Mouse (Mus musculus) forebrain, embryonic 12.5 days (tissue): ENCODE data around the gene Tex19.2. TPM values are rescaled to one million over a fixed set of nuclear protein-coding genes. Genes with fewer than 3 reads are reported as not detected.

Experiments used
- ATAC-seq: fragments of 200-750 bp; cut with Nextera tagmentation; 2 replicates; pipeline ENCODE4 v1.8.0; 2017; ENCODE audit warnings: moderate TSS enrichment; ENCODE audit not compliant: low FRiP score
- H3K27ac ChIP-seq: fragments of 300-500 bp; sonication (generic); 2 replicates; pipeline ENCODE4 v1.5.1; 2016; ENCODE audit warnings: mild to moderate bottlenecking
- H3K27me3 ChIP-seq: fragments of 300-500 bp; sonication (generic); 2 replicates; pipeline ENCODE4 v1.6.1; 2016; ENCODE audit warnings: mild to moderate bottlenecking
- H3K36me3 ChIP-seq: fragments of 300-500 bp; sonication (generic); replicated peaks from 2 replicates; pipeline ENCODE4 v1.6.1; 2016; ENCODE audit warnings: mild to moderate bottlenecking
- H3K4me1 ChIP-seq: fragments of 300-500 bp; sonication (generic); 2 replicates; pipeline ENCODE4 v1.6.1; 2016
- H3K4me2 ChIP-seq: fragments of 300-500 bp; sonication (generic); 2 replicates; pipeline ENCODE4 v1.6.1; 2016; ENCODE audit warnings: mild to moderate bottlenecking, moderate library complexity
- H3K4me3 ChIP-seq: fragments of 300-500 bp; sonication (generic); replicated peaks from 2 replicates; pipeline ENCODE4 v1.5.1; 2016; ENCODE audit warnings: mild to moderate bottlenecking
- H3K9ac ChIP-seq: fragments of 300-500 bp; sonication (generic); 2 replicates; pipeline ENCODE4 v1.6.1; 2016; ENCODE audit warnings: mild to moderate bottlenecking
- H3K9me3 ChIP-seq: fragments of 300-500 bp; sonication (generic); 2 replicates; pipeline ENCODE4 v1.6.1; 2016
- WGBS: fragments of 180-500 bp; shearing (Covaris S2); methylation state at CpG from one replicate; pipeline ENCODE4 v1.1.7; 2016; 5-methylcytosine and 5-hydroxymethylcytosine counted together
- polyA plus RNA-seq: library from polyadenylated mRNA; unstranded; fragments of >200 nt; fragmentation: Nextera tagmentation; extraction: Ambion mirVana; gene quantifications from 2 replicates; pipeline ENCODE4 v1.2.1, GENCODE M21; 2016

The Tex19.2 gene
- polyA plus RNA-seq, 1 experiment from 2014 or later: not detected

GRCm38 (mm10) chr11:121129616-121130015 is 11.1 kb upstream of the Tex19.2 start:
- H3K4me2 ChIP-seq: no peak overlapping the region
- no peaks in the 10 kb centered on the region for H3K36me3 ChIP-seq
- H3K4me1 ChIP-seq: no peaks in the 10 kb centered on the region
- no peak overlapping the region for H3K27ac ChIP-seq
- no peaks in the 10 kb centered on the region for H3K27me3 ChIP-seq
- WGBS: 85% methylated on average over 1 of the region's 1 CpGs
- no peak for ATAC-seq
- H3K9me3 ChIP-seq: no peaks in the 10 kb centered on the region
- no peak overlapping the region for H3K4me3 ChIP-seq
- H3K9ac ChIP-seq: no peak overlapping the region

- Histone ChIP-seq H3K9ac (no peak overlapping the region), H3K27ac (no peak overlapping the region), H3K4me1 (no peaks in the 10 kb centered on the region), H3K4me2 (no peak overlapping the region), H3K27me3 (no peaks in the 10 kb centered on the region), H3K36me3 (no peaks in the 10 kb centered on the region), H3K4me3 (no peak overlapping the region), H3K9me3 (no peaks in the 10 kb centered on the region)
- 99% methylated on average over 3 of the region's 3 CpGs for WGBS
- ATAC-seq: no peak
These were observed 9.0 kb upstream of the Tex19.2 start for GRCm38 (mm10) chr11:121127441-121127840.

GRCm38 (mm10) chr11:121126395-121126794 is 7.9 kb upstream of the Tex19.2 start:
- ATAC-seq: no peak
- no peak overlapping the region for H3K4me2 ChIP-seq
- H3K36me3 ChIP-seq: no peaks in the 10 kb centered on the region
- H3K9me3 ChIP-seq: no peaks in the 10 kb centered on the region
- H3K27me3 ChIP-seq: no peaks in the 10 kb centered on the region
- WGBS: 82% methylated on average over 1 of the region's 1 CpGs
- no peak overlapping the region for H3K9ac ChIP-seq
- H3K4me3 ChIP-seq: no peak overlapping the region
- H3K4me1 ChIP-seq: no peaks in the 10 kb centered on the region
- no peak overlapping the region for H3K27ac ChIP-seq

GRCm38 (mm10) chr11:121125522-121126172 is 7.2 kb upstream of the Tex19.2 start:
- 89% methylated on average over 3 of the region's 3 CpGs for WGBS
- no peak for ATAC-seq

GRCm38 (mm10) chr11:121123438-121123837 is 5.0 kb upstream of the Tex19.2 start:
- Histone ChIP-seq H3K9me3 (no peaks in the 10 kb centered on the region), H3K4me3 (no peak overlapping the region), H3K27me3 (no peaks in the 10 kb centered on the region), H3K4me1 (peaks cover 3% of the 10 kb centered on the region; the same call in 1 of the 2 replicates), H3K36me3 (no peaks in the 10 kb centered on the region), H3K27ac (no peak overlapping the region), H3K9ac (no peak overlapping the region), H3K4me2 (no peak overlapping the region)
- WGBS: 88% methylated on average over 4 of the region's 4 CpGs
- ATAC-seq: no peak

More at GRCm38 (mm10) chr11:121125522-121126172, 7.2 kb upstream of the Tex19.2 start:
- H3K9me3 ChIP-seq: no peaks in the 10 kb centered on the region
- H3K4me1 ChIP-seq: no peaks in the 10 kb centered on the region
- H3K36me3 ChIP-seq: no peaks in the 10 kb centered on the region
- H3K9ac ChIP-seq: no peak overlapping the region
- H3K4me3 ChIP-seq: no peak overlapping the region
- H3K4me2 ChIP-seq: no peak overlapping the region
- no peaks in the 10 kb centered on the region for H3K27me3 ChIP-seq
- no peak overlapping the region for H3K27ac ChIP-seq

- H3K9ac ChIP-seq: no peak overlapping the region
- no peaks in the 10 kb centered on the region for H3K27me3 ChIP-seq
- no peaks in the 10 kb centered on the region for H3K9me3 ChIP-seq
- 71% methylated on average over 2 of the region's 2 CpGs for WGBS
- peaks cover 3% of the 10 kb centered on the region; the same call in 1 of the 2 replicates for H3K4me1 ChIP-seq
- no peaks in the 10 kb centered on the region for H3K36me3 ChIP-seq
- no peak for ATAC-seq
- H3K27ac ChIP-seq: no peak overlapping the region
- no peak overlapping the region for H3K4me2 ChIP-seq
- no peak overlapping the region for H3K4me3 ChIP-seq
These were observed 3.7 kb upstream of the Tex19.2 start for GRCm38 (mm10) chr11:121122024-121122670.

- Histone ChIP-seq H3K4me1 (peaks cover 3% of the 10 kb centered on the region; the same call in 1 of the 2 replicates), H3K4me2 (no peak overlapping the region), H3K4me3 (no peak overlapping the region), H3K36me3 (no peaks in the 10 kb centered on the region), H3K9ac (no peak overlapping the region), H3K27me3 (no peaks in the 10 kb centered on the region), H3K27ac (no peak overlapping the region), H3K9me3 (no peaks in the 10 kb centered on the region)
- ATAC-seq: no peak
- WGBS: 93% methylated on average over 3 of the region's 3 CpGs
These were observed 2.7 kb upstream of the Tex19.2 start for GRCm38 (mm10) chr11:121121151-121121550.

GRCm38 (mm10) chr11:121118106-121118505 is 371 bp downstream of the Tex19.2 start:
- Histone ChIP-seq H3K9me3 (no peaks in the 10 kb centered on the region), H3K27me3 (no peaks in the 10 kb centered on the region), H3K27ac (no peak overlapping the region), H3K4me3 (no peak overlapping the region), H3K4me1 (peaks cover 3% of the 10 kb centered on the region; the same call in 1 of the 2 replicates), H3K4me2 (no peak overlapping the region), H3K9ac (no peak overlapping the region), H3K36me3 (no peaks in the 10 kb centered on the region)
- no peak for ATAC-seq
- WGBS: 91% methylated on average over 18 of the region's 18 CpGs

GRCm38 (mm10) chr11:121112091-121112775 is 6.2 kb downstream of the Tex19.2 start:
- Histone ChIP-seq H3K27me3 (peaks cover 13% of the 10 kb centered on the region), H3K36me3 (no peaks in the 10 kb centered on the region), H3K9ac (no peak overlapping the region), H3K27ac (no peak overlapping the region), H3K4me2 (no peak overlapping the region), H3K9me3 (no peaks in the 10 kb centered on the region), H3K4me1 (no peaks in the 10 kb centered on the region), H3K4me3 (no peak overlapping the region)
- ATAC-seq: no peak
- 84% methylated on average over 5 of the region's 5 CpGs for WGBS

GRCm38 (mm10) chr11:121111601-121112000 is 6.9 kb downstream of the Tex19.2 start:
- H3K4me2 ChIP-seq: no peak overlapping the region
- no peak for ATAC-seq
- 79% methylated on average over 1 of the region's 1 CpGs for WGBS

GRCm38 (mm10) chr11:121111051-121111450 is 7.4 kb downstream of the Tex19.2 start:
- Histone ChIP-seq H3K27me3 (peaks cover 13% of the 10 kb centered on the region), H3K4me2 (no peak overlapping the region), H3K4me1 (no peaks in the 10 kb centered on the region), H3K9me3 (no peaks in the 10 kb centered on the region), H3K36me3 (no peaks in the 10 kb centered on the region), H3K27ac (no peak overlapping the region), H3K9ac (no peak overlapping the region), H3K4me3 (no peak overlapping the region)
- ATAC-seq: no peak
- 90% methylated on average over 3 of the region's 3 CpGs for WGBS

More at GRCm38 (mm10) chr11:121111601-121112000, 6.9 kb downstream of the Tex19.2 start:
- no peak overlapping the region for H3K9ac ChIP-seq
- H3K4me1 ChIP-seq: no peaks in the 10 kb centered on the region
- no peaks in the 10 kb centered on the region for H3K36me3 ChIP-seq
- no peak overlapping the region for H3K4me3 ChIP-seq
- peaks cover 13% of the 10 kb centered on the region for H3K27me3 ChIP-seq
- no peaks in the 10 kb centered on the region for H3K9me3 ChIP-seq
- no peak overlapping the region for H3K27ac ChIP-seq

- no peak overlapping the region for H3K4me3 ChIP-seq
- peak; percentile 83; the same call in 1 of the 2 replicates for ATAC-seq
- H3K4me2 ChIP-seq: no peak overlapping the region
- H3K4me1 ChIP-seq: no peaks in the 10 kb centered on the region
- 10% methylated on average over 2 of the region's 2 CpGs for WGBS
- no peak overlapping the region for H3K27ac ChIP-seq
- H3K27me3 ChIP-seq: peaks cover 13% of the 10 kb centered on the region
- no peak overlapping the region for H3K9ac ChIP-seq
- no peaks in the 10 kb centered on the region for H3K9me3 ChIP-seq
- H3K36me3 ChIP-seq: no peaks in the 10 kb centered on the region
These were observed 8.5 kb downstream of the Tex19.2 start for GRCm38 (mm10) chr11:121109986-121110385.
